Mouse (Mus musculus): ENCODE measurements at regions not wholly inside any gene's neighbourhood (a gene's known extent, or its start where the extent isn't known, plus 50 kb on each side); places are given as distances from the start of the nearest gene placed in this dataset.

- DNase-seq (ENCODE audit: low read depth), result no peak
Observed at GRCm38 (mm10) chr4:140463296-140463695, 202.5 kb downstream of the Arhgef10l start.

GRCm38 (mm10) chr4:140461317-140461716, 204.5 kb downstream of the Arhgef10l start:
- no peak for DNase-seq (ENCODE audit: low read depth)

- DNase-seq (ENCODE audit: low read depth), result no peak
Observed at GRCm38 (mm10) chr4:140449062-140449461, 202.5 kb upstream of the Igsf21 start.

GRCm38 (mm10) chr4:140446455-140446854, 199.9 kb upstream of the Igsf21 start:
- no peak for DNase-seq (ENCODE audit: low read depth)

- DNase-seq (ENCODE audit: low read depth), result no peak
Observed at GRCm38 (mm10) chr4:140445931-140446330, 199.3 kb upstream of the Igsf21 start.

- no peak for DNase-seq (ENCODE audit: low read depth)
Observed at GRCm38 (mm10) chr4:140443221-140443620, 196.6 kb upstream of the Igsf21 start.

GRCm38 (mm10) chr4:140441805-140442204, 195.2 kb upstream of the Igsf21 start:
- DNase-seq (ENCODE audit: low read depth), result no peak

- peak; percentile 19 for DNase-seq (ENCODE audit: low read depth)
Observed at GRCm38 (mm10) chr4:140439856-140440255, 193.3 kb upstream of the Igsf21 start.

GRCm38 (mm10) chr4:140436030-140436429, 189.4 kb upstream of the Igsf21 start:
- DNase-seq (ENCODE audit: low read depth), result no peak

- DNase-seq (ENCODE audit: low read depth), result no peak
Observed at GRCm38 (mm10) chr4:140433744-140434542, 187.4 kb upstream of the Igsf21 start.

GRCm38 (mm10) chr4:140432101-140432500, 185.5 kb upstream of the Igsf21 start:
- DNase-seq (ENCODE audit: low read depth), result no peak

- DNase-seq (ENCODE audit: low read depth), result no peak
Observed at GRCm38 (mm10) chr4:140427039-140427438, 180.5 kb upstream of the Igsf21 start.

GRCm38 (mm10) chr4:140423791-140424190, 177.2 kb upstream of the Igsf21 start:
- DNase-seq (ENCODE audit: low read depth), result no peak

GRCm38 (mm10) chr4:140421926-140422585, 175.5 kb upstream of the Igsf21 start:
- DNase-seq (ENCODE audit: low read depth), result no peak

GRCm38 (mm10) chr4:140419720-140420412, 173.3 kb upstream of the Igsf21 start:
- DNase-seq (ENCODE audit: low read depth), result no peak

- DNase-seq (ENCODE audit: low read depth), result no peak
Observed at GRCm38 (mm10) chr4:140412312-140412930, 165.8 kb upstream of the Igsf21 start.

- DNase-seq (ENCODE audit: low read depth), result no peak
Observed at GRCm38 (mm10) chr4:140408446-140408845, 161.9 kb upstream of the Igsf21 start.

GRCm38 (mm10) chr4:140406913-140407312, 160.3 kb upstream of the Igsf21 start:
- no peak for DNase-seq (ENCODE audit: low read depth)

- no peak for DNase-seq (ENCODE audit: low read depth)
Observed at GRCm38 (mm10) chr4:140405993-140406881, 159.7 kb upstream of the Igsf21 start.

- DNase-seq (ENCODE audit: low read depth), result no peak
Observed at GRCm38 (mm10) chr4:140405427-140405826, 158.8 kb upstream of the Igsf21 start.

- DNase-seq (ENCODE audit: low read depth), result no peak
Observed at GRCm38 (mm10) chr4:140403128-140403527, 156.5 kb upstream of the Igsf21 start.

Data from c-Kit-positive CD71-negative TER-119-negative erythroid progenitor cells, embryonic 14.5 days (primary cell).